Mouse (Mus musculus) testis, adult 2 months (tissue): ENCODE results near the gene Pced1a.

Experiments used
- CTCF ChIP-seq: fragments of 200-500 bp; IDR thresholded peaks from 2 replicates; pipeline ENCODE4 v1.5.1; 2012; ENCODE audit warnings: low read depth, mild to moderate bottlenecking, inconsistent platforms, low read length, moderate library complexity; ENCODE audit not compliant: control insufficient read depth, insufficient read depth, insufficient replicate concordance
- POLR2A ChIP-seq: fragments of 200-500 bp; IDR thresholded peaks from 2 replicates; pipeline ENCODE4 v1.6.1; 2012; ENCODE audit warnings: low read depth, mild to moderate bottlenecking, inconsistent platforms, low read length, moderate library complexity; ENCODE audit not compliant: control insufficient read depth

- TF ChIP-seq CTCF (no peak), POLR2A (no peak)
Observed at GRCm38 (mm10) chr2:130397186-130397985, 27.1 kb downstream of the Pced1a start, which contains the start of gene Cpxm1.
